Mouse (Mus musculus) neural tube, embryonic 12.5 days (tissue): ENCODE measurements around the gene Mxi1. TPM values are rescaled to one million over a fixed set of nuclear protein-coding genes. Genes with fewer than 3 reads are reported as not detected.
A peak's percentile ranks its signal among the peaks of the same experiment; 100 is the strongest.

ENCODE experiments used
- ATAC-seq: fragments of 200-750 bp; cut with Nextera tagmentation; 2 replicates; pipeline ENCODE4 v1.8.0; 2017; ENCODE audit warnings: low read depth, mild to moderate bottlenecking, moderate TSS enrichment, moderate library complexity; ENCODE audit not compliant: low FRiP score
- H3K27ac ChIP-seq: fragments of 300-500 bp; sonication (generic); 2 replicates; pipeline ENCODE4 v1.5.1; 2016
- H3K27me3 ChIP-seq: fragments of 300-500 bp; sonication (generic); replicated peaks from 2 replicates; pipeline ENCODE4 v1.6.1; 2016; ENCODE audit warnings: mild to moderate bottlenecking
- H3K36me3 ChIP-seq: fragments of 300-500 bp; sonication (generic); 2 replicates; pipeline ENCODE4 v1.6.1; 2016; ENCODE audit warnings: mild to moderate bottlenecking
- H3K4me1 ChIP-seq: fragments of 300-500 bp; sonication (generic); 2 replicates; pipeline ENCODE4 v1.6.1; 2016
- H3K4me2 ChIP-seq: fragments of 300-500 bp; sonication (generic); replicated peaks from 2 replicates; pipeline ENCODE4 v1.6.1; 2016; ENCODE audit warnings: mild to moderate bottlenecking
- H3K4me3 ChIP-seq: fragments of 300-500 bp; sonication (generic); 2 replicates; pipeline ENCODE4 v1.5.1; 2016
- H3K9ac ChIP-seq: fragments of 300-500 bp; sonication (generic); 2 replicates; pipeline ENCODE4 v1.6.1; 2016; ENCODE audit warnings: mild to moderate bottlenecking
- H3K9me3 ChIP-seq: fragments of 300-500 bp; sonication (generic); 2 replicates; pipeline ENCODE4 v1.6.1; 2016; ENCODE audit warnings: mild to moderate bottlenecking
- WGBS: fragments of 180-500 bp; shearing (Covaris S2); methylation state at CpG from one replicate; pipeline ENCODE4 v1.1.7; 2016; 5-methylcytosine and 5-hydroxymethylcytosine counted together
- polyA plus RNA-seq: library from polyadenylated mRNA; unstranded; fragments of >200 nt; fragmentation: Nextera tagmentation; extraction: Ambion mirVana; gene quantifications from 2 replicates; pipeline ENCODE4 v1.2.1, GENCODE M21; 2016

Mxi1 gene
- polyA plus RNA-seq, 1 experiment from 2014 or later = 74.8 TPM

DNA sequence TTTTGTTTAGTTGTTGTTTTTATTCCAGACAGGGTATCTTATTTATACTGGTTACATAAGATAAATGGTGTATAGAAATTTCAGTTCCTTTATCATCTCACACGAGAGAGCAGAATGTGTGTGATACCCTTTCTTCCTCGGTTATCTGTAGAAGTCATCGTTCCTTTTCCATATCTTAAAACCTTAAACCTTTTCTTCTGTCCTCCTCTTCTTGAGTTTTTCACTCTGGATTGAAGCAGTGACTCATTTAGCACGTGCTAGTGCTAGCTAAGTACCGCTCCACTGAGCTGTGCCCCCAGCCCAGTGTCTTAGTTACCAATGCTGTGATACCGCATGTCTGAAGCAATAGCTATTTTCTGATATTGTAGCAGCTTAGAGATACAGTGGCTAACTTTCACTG lies 23.4 kb downstream of the Mxi1 start:
- H3K27me3 ChIP-seq = no peaks in the 10 kb centered on the region
- H3K4me2 ChIP-seq = no peak overlapping the region
- peaks cover 12% of the 10 kb centered on the region for H3K4me1 ChIP-seq
- H3K4me3 ChIP-seq = no peak overlapping the region
- H3K27ac ChIP-seq = no peak overlapping the region
- no peak for ATAC-seq
- peaks cover 31% of the 10 kb centered on the region for H3K36me3 ChIP-seq
- H3K9ac ChIP-seq = no peak overlapping the region
- H3K9me3 ChIP-seq = no peaks in the 10 kb centered on the region; the same call in 1 of the 2 replicates
- WGBS = 93% methylated on average over 6 of the region's 6 CpGs

DNA sequence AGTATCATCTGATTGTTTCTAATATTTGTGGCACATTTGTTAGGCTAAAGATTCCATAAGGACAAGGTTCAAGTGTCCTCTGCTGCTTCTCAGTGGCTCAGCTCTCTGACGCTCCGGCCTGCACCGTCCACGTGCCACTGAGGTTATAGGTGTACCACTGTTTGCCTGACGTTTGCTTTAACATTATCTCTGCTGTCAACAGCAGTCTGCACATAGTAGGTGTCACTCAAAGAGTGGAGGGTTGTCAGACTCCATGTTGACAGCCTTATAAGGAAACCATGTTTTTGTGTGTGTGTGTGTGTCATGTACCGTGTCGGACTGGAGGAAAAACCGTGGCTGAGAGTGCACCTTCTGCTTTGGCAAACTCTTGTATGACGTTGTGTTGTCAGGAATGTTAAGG lies 24.9 kb downstream of the Mxi1 start:
- H3K4me1 ChIP-seq = peaks cover 7% of the 10 kb centered on the region
- 96% methylated on average over 9 of the region's 9 CpGs for WGBS
- no peak overlapping the region for H3K27ac ChIP-seq
- no peak for ATAC-seq
- peaks cover 32% of the 10 kb centered on the region for H3K36me3 ChIP-seq
- no peak overlapping the region for H3K9ac ChIP-seq
- H3K4me2 ChIP-seq = no peak overlapping the region
- no peaks in the 10 kb centered on the region for H3K27me3 ChIP-seq
- no peaks in the 10 kb centered on the region; the same call in 1 of the 2 replicates for H3K9me3 ChIP-seq
- no peak overlapping the region for H3K4me3 ChIP-seq

DNA sequence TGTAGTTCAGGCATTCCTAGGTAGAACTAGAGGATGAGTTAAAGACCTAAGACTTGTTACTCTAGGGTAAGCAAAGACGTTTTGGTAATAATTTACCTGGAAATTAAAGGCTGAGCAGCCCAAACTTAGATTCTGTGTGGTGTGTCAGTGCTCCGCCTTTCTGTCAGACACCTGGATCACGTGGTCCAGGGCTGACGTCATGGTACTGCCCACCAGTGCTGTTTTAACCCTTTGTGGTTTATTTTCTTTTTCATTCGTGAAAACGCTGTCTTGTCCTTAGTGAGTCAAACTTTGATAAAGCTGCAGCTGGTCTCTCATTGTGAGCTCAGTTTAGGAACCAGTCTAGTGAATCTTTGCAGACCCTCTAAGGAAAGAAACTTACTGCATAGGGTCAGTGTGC lies 30.1 kb downstream of the Mxi1 start:
- no peak for ATAC-seq

DNA sequence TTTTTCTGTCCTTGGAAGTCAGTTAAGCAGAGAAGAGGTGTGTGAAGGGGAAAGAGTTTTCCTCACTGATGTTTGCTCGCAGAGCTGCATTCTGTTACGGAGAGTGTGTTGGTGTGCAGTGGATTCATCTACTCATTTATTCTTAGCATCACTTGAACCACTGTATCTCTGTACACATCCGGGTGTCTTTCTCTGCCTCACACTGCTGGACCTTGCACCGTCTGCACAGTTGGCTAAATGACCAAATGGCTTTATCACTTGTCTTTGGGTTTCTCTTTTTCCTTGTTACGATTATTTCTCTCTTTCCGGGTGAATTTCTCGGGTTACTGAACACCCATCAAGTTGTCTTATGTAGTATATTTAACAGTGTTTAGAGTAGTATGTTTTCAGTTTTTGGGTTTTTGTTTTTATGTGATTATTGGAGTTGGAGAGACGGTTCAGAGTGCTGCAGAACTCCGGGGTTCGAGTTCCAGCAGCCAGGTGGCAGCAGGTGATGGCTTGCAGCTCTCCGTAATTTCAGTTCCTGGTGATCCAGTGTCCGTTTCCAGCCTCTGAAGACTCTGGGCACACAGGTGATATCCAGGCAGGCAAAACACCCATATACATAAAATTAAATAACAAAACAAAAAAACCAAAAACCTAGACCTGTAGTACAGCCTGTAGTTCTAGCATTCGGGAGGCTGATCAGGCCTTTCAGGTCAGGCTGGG lies 33.0 kb downstream of the Mxi1 start:
- Histone ChIP-seq H3K9me3 (no peaks in the 10 kb centered on the region), H3K4me2 (no peak overlapping the region), H3K36me3 (peaks cover 5% of the 10 kb centered on the region; the same call in 1 of the 2 replicates), H3K27me3 (no peaks in the 10 kb centered on the region), H3K27ac (no peak overlapping the region), H3K9ac (no peak overlapping the region), H3K4me1 (no peaks in the 10 kb centered on the region), H3K4me3 (no peak overlapping the region)
- WGBS = 89% methylated on average over 13 of the region's 13 CpGs
- ATAC-seq = no peak

More for the DNA sequence above, 30.1 kb downstream of the Mxi1 start:
- Histone ChIP-seq H3K27ac (no peak overlapping the region), H3K36me3 (peaks cover 15% of the 10 kb centered on the region), H3K9me3 (no peaks in the 10 kb centered on the region; the same call in 1 of the 2 replicates), H3K4me1 (no peaks in the 10 kb centered on the region), H3K27me3 (no peaks in the 10 kb centered on the region), H3K4me3 (no peak overlapping the region), H3K9ac (no peak overlapping the region), H3K4me2 (no peak overlapping the region)
- WGBS = 37% methylated on average over 6 of the region's 6 CpGs

DNA sequence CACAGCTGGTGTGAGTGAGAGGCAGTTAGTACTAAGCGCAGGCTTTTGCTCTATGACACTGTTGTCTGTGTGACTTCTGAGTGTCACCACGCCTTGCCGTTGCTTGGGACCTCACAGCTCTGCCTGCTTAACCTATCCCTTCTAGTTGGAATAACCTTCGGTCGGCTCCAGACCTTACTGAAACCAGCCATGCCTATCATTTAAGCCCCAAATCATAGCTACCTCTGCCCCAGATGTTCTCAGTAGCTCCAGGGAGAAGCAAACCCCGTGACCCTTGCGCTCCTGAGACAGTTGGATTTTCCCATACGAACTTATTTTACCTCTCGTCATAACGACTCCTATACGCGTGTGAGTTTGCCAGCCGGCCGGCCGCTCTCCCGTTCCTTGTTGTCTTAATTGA lies 33.7 kb downstream of the Mxi1 start:
- H3K27ac ChIP-seq = no peak overlapping the region
- no peak overlapping the region for H3K4me2 ChIP-seq
- ATAC-seq = no peak
- H3K36me3 ChIP-seq = 0 out of 2 replicates have a peak, but pooled peaks cover 3% of the 10 kb centered on the region
- no peak overlapping the region for H3K4me3 ChIP-seq
- H3K4me1 ChIP-seq = no peaks in the 10 kb centered on the region
- 90% methylated on average over 16 of the region's 16 CpGs for WGBS
- no peaks in the 10 kb centered on the region for H3K9me3 ChIP-seq
- H3K27me3 ChIP-seq = no peaks in the 10 kb centered on the region
- H3K9ac ChIP-seq = no peak overlapping the region

DNA sequence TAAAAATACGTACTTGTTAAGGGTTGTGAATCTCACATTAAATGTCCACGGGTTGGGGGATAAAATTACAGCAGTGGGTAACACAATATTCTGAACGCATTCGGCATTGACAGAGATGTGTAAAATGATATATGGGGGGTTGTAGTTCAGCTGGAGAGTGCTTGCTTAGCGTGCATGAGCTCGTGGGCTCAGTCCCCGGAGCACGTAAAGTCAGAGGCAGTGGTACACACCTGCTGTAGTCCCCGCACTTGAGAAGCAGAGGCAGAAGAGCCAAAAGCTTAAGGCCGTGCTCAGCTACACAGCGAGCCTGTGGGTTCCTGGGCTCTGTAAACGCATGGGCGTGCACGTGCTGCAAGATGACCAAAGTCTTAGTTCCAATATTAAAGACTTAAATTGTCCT lies 35.4 kb downstream of the Mxi1 start:
- no peak overlapping the region for H3K4me2 ChIP-seq
- no peak overlapping the region for H3K4me3 ChIP-seq
- H3K36me3 ChIP-seq = peaks cover 5% of the 10 kb centered on the region; the same call in 1 of the 2 replicates
- 73% methylated on average over 14 of the region's 14 CpGs for WGBS
- no peaks in the 10 kb centered on the region for H3K9me3 ChIP-seq
- no peaks in the 10 kb centered on the region for H3K27me3 ChIP-seq
- no peaks in the 10 kb centered on the region for H3K4me1 ChIP-seq
- H3K9ac ChIP-seq = no peak overlapping the region
- H3K27ac ChIP-seq = no peak overlapping the region
- no peak for ATAC-seq

DNA sequence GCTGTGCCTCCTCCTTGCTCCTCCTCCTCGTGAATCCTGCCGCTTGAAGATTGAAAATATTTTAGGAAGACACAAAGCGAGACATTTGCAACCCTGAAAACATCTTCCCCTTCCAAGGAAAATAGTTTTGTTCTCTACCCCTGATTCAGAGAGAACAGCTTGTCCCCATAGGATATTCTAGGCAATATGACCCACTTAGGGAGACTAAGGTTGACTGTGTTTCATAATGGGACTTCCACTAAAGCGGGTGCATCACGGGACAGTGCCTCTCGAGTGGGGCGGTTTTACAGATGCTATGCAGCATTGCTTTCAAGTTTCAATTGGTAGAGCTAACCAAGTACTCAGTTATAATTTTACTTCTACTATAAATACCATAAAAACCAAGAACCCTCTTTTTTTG lies 43.5 kb downstream of the Mxi1 start:
- Histone ChIP-seq H3K9ac (no peak overlapping the region), H3K4me2 (no peak overlapping the region), H3K36me3 (peaks cover 10% of the 10 kb centered on the region), H3K27me3 (no peaks in the 10 kb centered on the region), H3K4me3 (no peak overlapping the region), H3K4me1 (peaks cover under 1% of the 10 kb centered on the region; the same call in 1 of the 2 replicates), H3K9me3 (no peaks in the 10 kb centered on the region), H3K27ac (no peak overlapping the region)
- 92% methylated on average over 7 of the region's 7 CpGs for WGBS
- ATAC-seq = no peak

DNA sequence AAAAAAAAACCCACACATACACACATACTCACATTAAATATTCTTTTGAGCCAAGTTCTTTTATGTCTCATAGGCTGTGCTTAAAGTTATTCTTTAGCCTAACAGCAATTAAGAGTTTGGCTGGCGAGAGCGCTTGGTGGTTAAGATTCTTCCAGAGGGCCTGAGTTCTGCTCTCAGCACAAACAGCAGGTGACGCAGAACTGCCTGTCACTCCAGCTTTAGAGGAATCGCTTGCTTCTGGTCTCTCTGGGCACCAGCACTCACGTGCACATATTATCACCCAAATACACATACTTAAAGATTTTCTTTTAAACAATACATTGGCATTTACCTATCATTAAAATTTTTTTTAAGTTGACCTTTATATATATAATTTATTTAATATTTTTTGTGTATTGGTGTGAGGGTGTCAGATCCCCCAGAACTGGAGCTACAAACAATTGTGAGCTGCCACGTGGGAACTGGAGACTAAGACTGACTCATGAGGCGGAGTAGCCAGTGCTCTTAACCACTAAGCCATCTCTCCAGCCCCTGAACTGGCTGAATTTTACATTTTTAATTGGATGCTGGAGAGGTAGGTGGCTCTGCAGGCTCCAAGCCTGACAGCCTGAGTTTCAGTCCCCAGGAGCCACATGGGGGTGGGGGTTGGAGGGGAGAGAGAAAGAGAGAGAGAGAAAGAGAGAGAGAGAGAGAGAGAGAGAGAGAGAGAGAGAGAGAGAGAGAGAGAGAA lies 44.1 kb downstream of the Mxi1 start:
- H3K4me1 ChIP-seq = peaks cover 7% of the 10 kb centered on the region; the same call in 1 of the 2 replicates
- H3K4me3 ChIP-seq = no peak overlapping the region
- ATAC-seq = no peak
- H3K9me3 ChIP-seq = no peaks in the 10 kb centered on the region
- no peak overlapping the region for H3K9ac ChIP-seq
- no peak overlapping the region for H3K4me2 ChIP-seq
- H3K27ac ChIP-seq = no peak overlapping the region
- WGBS = 88% methylated on average over 7 of the region's 7 CpGs
- no peaks in the 10 kb centered on the region for H3K27me3 ChIP-seq
- H3K36me3 ChIP-seq = peaks cover 10% of the 10 kb centered on the region

DNA sequence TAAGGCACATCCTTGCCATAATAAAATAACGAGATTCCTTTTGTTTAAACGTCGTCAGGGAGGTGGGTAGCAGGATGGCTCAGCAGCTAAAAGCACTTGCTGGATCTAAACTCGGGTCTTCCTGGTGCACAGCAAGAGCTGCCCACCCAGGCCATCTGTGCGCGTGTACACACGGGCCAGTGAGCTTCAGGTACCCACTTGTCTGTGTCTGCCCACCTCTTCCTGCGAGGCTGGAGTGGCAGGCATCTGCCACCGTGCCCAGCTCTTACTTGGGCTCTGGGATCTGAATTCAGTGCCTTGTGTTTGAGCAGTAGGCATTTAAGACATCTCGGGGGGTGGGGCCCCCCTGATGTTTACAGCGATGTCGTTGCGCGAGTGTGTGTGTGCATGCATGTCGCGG lies 44.7 kb downstream of the Mxi1 start:
- Histone ChIP-seq H3K27me3 (no peaks in the 10 kb centered on the region), H3K4me2 (no peak overlapping the region), H3K27ac (no peak overlapping the region), H3K9me3 (no peaks in the 10 kb centered on the region), H3K36me3 (peaks cover 10% of the 10 kb centered on the region), H3K4me1 (peaks cover 13% of the 10 kb centered on the region; the same call in 1 of the 2 replicates), H3K9ac (no peak overlapping the region), H3K4me3 (no peak overlapping the region)
- no peak for ATAC-seq
- WGBS = 91% methylated on average over 16 of the region's 16 CpGs

DNA sequence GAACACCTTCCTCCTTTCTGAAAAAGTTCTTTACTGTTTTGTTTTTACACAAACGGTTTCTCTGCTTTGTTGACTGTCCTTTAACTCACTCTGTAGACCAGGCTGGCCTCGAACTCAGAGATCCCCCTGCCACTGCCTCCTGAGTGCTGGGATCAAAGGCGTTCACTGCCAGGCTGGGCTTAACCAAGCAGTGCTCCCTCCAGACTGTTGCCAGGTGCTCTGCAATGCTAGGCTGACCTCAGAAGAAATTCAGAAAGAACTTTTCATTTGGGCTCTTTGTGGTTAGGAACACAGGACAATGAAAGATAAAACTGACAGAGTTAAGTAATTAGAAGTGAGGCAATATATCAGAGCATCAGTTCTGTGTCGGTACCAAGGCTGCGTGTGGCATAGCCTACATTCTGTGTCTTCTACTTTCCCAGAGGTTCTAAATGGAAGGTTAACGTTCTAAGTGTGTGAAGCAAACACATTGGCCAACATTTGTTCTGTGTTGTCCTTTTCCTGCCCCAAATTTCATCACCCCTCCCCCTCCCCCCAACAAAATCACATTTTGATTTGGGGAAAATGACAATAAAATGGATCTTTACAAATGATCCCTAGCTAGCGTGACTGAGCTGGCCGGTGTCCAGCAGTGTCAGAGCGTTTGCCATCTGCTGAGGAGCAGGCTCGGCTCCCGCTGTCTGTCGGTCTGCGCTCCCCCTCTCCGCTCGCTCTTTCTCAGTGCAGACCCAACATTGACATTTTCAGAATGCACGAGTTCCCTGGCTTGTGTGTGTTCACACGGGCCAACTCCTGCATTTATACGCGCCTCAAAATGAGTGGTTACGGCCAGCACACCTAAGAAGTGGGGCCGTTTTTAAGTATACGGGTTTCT lies 49.1 kb downstream of the Mxi1 start:
- Histone ChIP-seq H3K27me3 (no peaks in the 10 kb centered on the region), H3K36me3 (no peaks in the 10 kb centered on the region), H3K9ac (no peak overlapping the region), H3K27ac (0 out of 2 replicates have a peak overlapping the region, but pooled peaks have one; percentile 6), H3K9me3 (no peaks in the 10 kb centered on the region), H3K4me1 (peaks cover 20% of the 10 kb centered on the region; the same call in 1 of the 2 replicates), H3K4me2 (no peak overlapping the region), H3K4me3 (no peak overlapping the region)
- WGBS = 56% methylated on average over 22 of the region's 22 CpGs
- peak; percentile 87 for ATAC-seq

DNA sequence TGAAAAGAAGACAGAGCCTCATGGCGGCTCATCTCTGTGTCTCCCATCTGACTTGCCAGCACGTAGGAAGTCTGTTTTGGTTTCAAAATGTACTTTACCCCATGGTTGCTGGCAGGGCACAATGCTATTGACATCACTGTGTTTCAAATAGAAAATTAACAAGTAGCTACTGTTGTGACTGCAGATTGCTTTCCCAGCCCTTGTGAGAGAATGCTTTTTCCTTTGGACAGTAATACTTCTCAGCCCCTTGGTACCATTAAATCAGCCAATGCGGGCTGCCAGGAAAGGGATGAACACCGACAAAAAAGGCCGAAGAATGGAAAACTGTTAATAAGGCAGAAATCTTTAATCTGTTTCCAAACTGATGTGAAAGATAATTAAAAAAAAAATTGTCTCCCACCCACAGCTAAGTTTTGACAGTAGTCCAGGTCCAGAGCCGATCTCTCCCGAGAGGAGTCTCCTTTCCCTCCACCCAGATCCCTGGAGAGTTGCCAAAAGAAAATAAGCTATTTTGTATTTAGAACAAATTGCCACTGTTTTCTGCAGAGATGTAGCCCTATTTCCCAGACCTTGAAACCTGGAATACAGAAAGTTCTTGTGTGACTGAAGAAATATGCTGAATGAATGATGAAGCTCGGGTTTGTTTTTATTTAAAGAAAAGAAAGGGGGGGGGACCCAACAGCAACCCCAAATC lies 50.1 kb downstream of the Mxi1 start:
- H3K4me1 ChIP-seq = peaks cover 27% of the 10 kb centered on the region; the same call in 1 of the 2 replicates
- H3K9me3 ChIP-seq = no peaks in the 10 kb centered on the region
- H3K4me2 ChIP-seq = no peak overlapping the region
- no peak overlapping the region for H3K27ac ChIP-seq
- 80% methylated on average over 8 of the region's 8 CpGs for WGBS
- no peaks in the 10 kb centered on the region for H3K27me3 ChIP-seq
- H3K36me3 ChIP-seq = no peaks in the 10 kb centered on the region
- no peak overlapping the region for H3K9ac ChIP-seq
- ATAC-seq = no peak
- no peak overlapping the region for H3K4me3 ChIP-seq
